Mouse (Mus musculus): ENCODE results near the gene Plekha6. TPM values are rescaled to one million over a fixed set of nuclear protein-coding genes. Genes with fewer than 3 reads are reported as not detected.

The Plekha6 gene
- polyA plus RNA-seq, 1 experiment, result 0.57 TPM

- no peak for TF ChIP-seq GATA1 (IDR thresholded peaks at IDR 0.05; ENCODE audit: borderline replicate concordance, low read length)
- no peak for TF ChIP-seq FLI1 (IDR thresholded peaks at IDR 0.05; ENCODE audit: low read length)
- H3K4me3 ChIP-seq (replicated peaks), result no peak overlapping the region
- H3K4me1 ChIP-seq, result peaks cover 28% of the 10 kb centered on the region
- peaks cover 80% of the 10 kb centered on the region for H3K27me3 ChIP-seq (replicated peaks)
- H3K9me3 ChIP-seq, result no peaks in the 10 kb centered on the region
- H3K36me3 ChIP-seq (replicated peaks; ENCODE audit: low read length), result no peaks in the 10 kb centered on the region
These were observed 14.9 kb downstream of the Plekha6 start for GRCm38 (mm10) chr1:133178732-133179440.

- peak overlapping the region; percentile 73 for H3K4me3 ChIP-seq (replicated peaks)
- H3K36me3 ChIP-seq (replicated peaks; ENCODE audit: low read length), result no peaks in the 10 kb centered on the region
- H3K4me1 ChIP-seq, result peaks cover 28% of the 10 kb centered on the region
- peaks cover 69% of the 10 kb centered on the region for H3K27me3 ChIP-seq (replicated peaks)
- no peaks in the 10 kb centered on the region for H3K9me3 ChIP-seq
- TF ChIP-seq FLI1 (IDR thresholded peaks at IDR 0.05; ENCODE audit: low read length) (no peak), GATA1 (IDR thresholded peaks at IDR 0.05; ENCODE audit: borderline replicate concordance, low read length) (no peak)
These were observed 17.3 kb downstream of the Plekha6 start for GRCm38 (mm10) chr1:133181072-133182015.

GRCm38 (mm10) chr1:133182016-133182705, 18.2 kb downstream of the Plekha6 start:
- Histone ChIP-seq H3K36me3 (replicated peaks; ENCODE audit: low read length) (no peaks in the 10 kb centered on the region), H3K4me3 (replicated peaks) (peak overlapping the region; percentile 56), H3K4me1 (peaks cover 28% of the 10 kb centered on the region), H3K9me3 (no peaks in the 10 kb centered on the region), H3K27me3 (replicated peaks) (peaks cover 69% of the 10 kb centered on the region)
- TF ChIP-seq FLI1 (IDR thresholded peaks at IDR 0.05; ENCODE audit: low read length), result no peak

- no peak for TF ChIP-seq GATA1 (IDR thresholded peaks at IDR 0.05; ENCODE audit: borderline replicate concordance, low read length)
- TF ChIP-seq FLI1 (IDR thresholded peaks at IDR 0.05; ENCODE audit: low read length), result no peak
- Histone ChIP-seq H3K36me3 (replicated peaks; ENCODE audit: low read length) (no peaks in the 10 kb centered on the region), H3K4me3 (replicated peaks) (peak overlapping the region; percentile 56), H3K27me3 (replicated peaks) (peaks cover 72% of the 10 kb centered on the region), H3K9me3 (no peaks in the 10 kb centered on the region), H3K4me1 (peaks cover 25% of the 10 kb centered on the region)
These were observed 18.7 kb downstream of the Plekha6 start for GRCm38 (mm10) chr1:133182706-133183095.

GRCm38 (mm10) chr1:133183141-133183925, 19.3 kb downstream of the Plekha6 start:
- no peaks in the 10 kb centered on the region for H3K36me3 ChIP-seq (replicated peaks; ENCODE audit: low read length)
- TF ChIP-seq FLI1 (IDR thresholded peaks at IDR 0.05; ENCODE audit: low read length), result no peak
- no peak for TF ChIP-seq GATA1 (IDR thresholded peaks at IDR 0.05; ENCODE audit: borderline replicate concordance, low read length)
- H3K4me1 ChIP-seq, result peaks cover 22% of the 10 kb centered on the region
- H3K27me3 ChIP-seq (replicated peaks), result peaks cover 68% of the 10 kb centered on the region
- no peaks in the 10 kb centered on the region for H3K9me3 ChIP-seq
- H3K4me3 ChIP-seq (replicated peaks), result no peak overlapping the region

GRCm38 (mm10) chr1:133187948-133188680, 24.1 kb downstream of the Plekha6 start:
- peaks cover 45% of the 10 kb centered on the region for H3K27me3 ChIP-seq (replicated peaks)
- no peak overlapping the region for H3K4me3 ChIP-seq (replicated peaks)
- H3K36me3 ChIP-seq (replicated peaks; ENCODE audit: low read length), result no peaks in the 10 kb centered on the region
- H3K9me3 ChIP-seq, result peaks cover 22% of the 10 kb centered on the region
- no peaks in the 10 kb centered on the region; the same call in 1 of the 2 replicates for H3K4me1 ChIP-seq
- TF ChIP-seq FLI1 (IDR thresholded peaks at IDR 0.05; ENCODE audit: low read length) (no peak), GATA1 (IDR thresholded peaks at IDR 0.05; ENCODE audit: borderline replicate concordance, low read length) (no peak)

- peaks cover 45% of the 10 kb centered on the region for H3K27me3 ChIP-seq (replicated peaks)
- H3K36me3 ChIP-seq (replicated peaks; ENCODE audit: low read length), result no peaks in the 10 kb centered on the region
- TF ChIP-seq FLI1 (IDR thresholded peaks at IDR 0.05; ENCODE audit: low read length) (no peak), GATA1 (IDR thresholded peaks at IDR 0.05; ENCODE audit: borderline replicate concordance, low read length) (no peak)
These were observed 24.7 kb downstream of the Plekha6 start for GRCm38 (mm10) chr1:133188719-133189118.

GRCm38 (mm10) chr1:133189471-133189870, 25.5 kb downstream of the Plekha6 start:
- Histone ChIP-seq H3K9me3 (peaks cover 22% of the 10 kb centered on the region), H3K27me3 (replicated peaks) (peaks cover 49% of the 10 kb centered on the region), H3K4me3 (replicated peaks) (no peak overlapping the region), H3K36me3 (replicated peaks; ENCODE audit: low read length) (no peaks in the 10 kb centered on the region), H3K4me1 (no peaks in the 10 kb centered on the region)
- TF ChIP-seq FLI1 (IDR thresholded peaks at IDR 0.05; ENCODE audit: low read length) (no peak), GATA1 (IDR thresholded peaks at IDR 0.05; ENCODE audit: borderline replicate concordance, low read length) (no peak)

More at GRCm38 (mm10) chr1:133188719-133189118, 24.7 kb downstream of the Plekha6 start:
- no peaks in the 10 kb centered on the region for H3K4me1 ChIP-seq
- H3K9me3 ChIP-seq, result peaks cover 22% of the 10 kb centered on the region
- H3K4me3 ChIP-seq (replicated peaks), result no peak overlapping the region
